Mouse (Mus musculus) lung, adult 2 months (tissue): ENCODE measurements around the gene Lsm14a. TPM values are rescaled to one million over a fixed set of nuclear protein-coding genes. Genes with fewer than 3 reads are reported as not detected.

ENCODE experiments used
- DNase-seq: peaks from one replicate; pipeline ENCODE4 v3.0.0; 2022
- H3K4me1 ChIP-seq: fragments of 200-500 bp; 2 replicates; pipeline ENCODE4 v1.6.1; 2011; ENCODE audit warnings: low read length; ENCODE audit not compliant: control insufficient read depth, insufficient read depth
- H3K4me3 ChIP-seq: fragments of 200-500 bp; replicated peaks from 2 replicates; pipeline ENCODE3; 2011; ENCODE audit warnings: low read depth, mild to moderate bottlenecking, control low read depth, low read length; ENCODE audit errors: extremely low read depth
- CTCF ChIP-seq: fragments of 200-500 bp; IDR thresholded peaks from 2 replicates; pipeline ENCODE4 v1.5.1; 2011; ENCODE audit warnings: mild to moderate bottlenecking, low read length, control low read depth; ENCODE audit not compliant: insufficient read depth
- POLR2A ChIP-seq: fragments of 200-500 bp; IDR thresholded peaks from 2 replicates; pipeline ENCODE4 v1.6.1; 2011; ENCODE audit warnings: low read depth, mild to moderate bottlenecking, control low read depth, low read length, borderline replicate concordance; ENCODE audit errors: extremely low read depth
- WGBS: fragments of 180-500 bp; shearing (Covaris S2); methylation state at CpG from one replicate; pipeline ENCODE4 v1.1.7; 2018; 5-methylcytosine and 5-hydroxymethylcytosine counted together
- polyA plus RNA-seq: library from polyadenylated mRNA; depleted of rRNA; stranded (reverse); fragments of >200 nt; gene quantifications from 2 replicates; pipeline ENCODE4 v1.2.3, GENCODE M21; 2012; rRNA removed

The Lsm14a gene
- polyA plus RNA-seq: 48.3 and 72.9 TPM in 2 replicates

DNA sequence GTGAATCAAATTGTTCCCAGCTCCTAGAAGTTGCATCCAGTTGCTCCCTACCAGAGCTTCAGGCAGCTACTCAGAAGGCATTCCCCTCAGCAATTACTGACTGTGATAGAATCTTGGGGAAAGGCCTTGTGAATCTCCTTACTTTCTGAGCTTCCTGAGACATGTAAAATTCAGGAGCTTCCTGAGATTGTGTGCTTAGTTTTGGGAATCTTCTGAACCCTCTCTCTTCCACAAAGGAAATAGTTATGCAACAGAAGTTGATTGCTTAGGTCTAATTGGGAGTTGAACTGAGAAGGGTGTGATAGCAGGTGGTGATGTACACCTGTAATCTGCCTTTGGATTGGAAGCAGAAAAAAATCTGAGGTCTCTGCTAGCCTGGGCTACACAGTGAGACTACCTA is at the start of gene Lsm14a:
Gene Lsm14a (minus strand): TSS at position 101 of the 400 bp plus-strand sequence.
- no peak within 1 kb of the TSS for H3K4me3 ChIP-seq
- DNase-seq: no peak
- TF ChIP-seq POLR2A (no peak), CTCF (no peak)
- peaks cover 7% of the 10 kb centered on the region for H3K4me1 ChIP-seq

DNA sequence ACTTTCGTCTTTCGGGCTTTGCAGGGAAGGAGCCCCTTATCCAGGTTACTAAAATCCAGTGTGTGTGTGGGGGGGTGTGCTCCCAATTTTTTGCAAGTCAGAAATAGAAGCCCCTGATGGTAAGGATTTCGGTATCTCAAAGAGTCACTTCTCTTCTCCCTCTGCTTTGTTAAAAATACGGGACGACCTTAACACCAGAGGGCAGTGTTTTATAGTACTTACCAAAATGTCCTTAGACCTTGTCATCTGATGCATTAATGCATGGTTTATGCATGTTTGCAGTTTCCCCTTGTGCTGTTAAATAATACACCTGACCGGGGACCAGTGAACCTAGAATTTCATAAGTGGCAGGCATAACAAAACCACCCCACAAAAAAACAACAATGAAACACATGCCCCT is 45.8 kb upstream of the Lsm14a start:
- no peak for DNase-seq
- TF ChIP-seq CTCF: no peak
- no peak for TF ChIP-seq POLR2A
- 31% methylated on average over 6 of the region's 6 CpGs for WGBS
- H3K4me1 ChIP-seq: no peaks in the 10 kb centered on the region
- H3K4me3 ChIP-seq: no peak overlapping the region

DNA sequence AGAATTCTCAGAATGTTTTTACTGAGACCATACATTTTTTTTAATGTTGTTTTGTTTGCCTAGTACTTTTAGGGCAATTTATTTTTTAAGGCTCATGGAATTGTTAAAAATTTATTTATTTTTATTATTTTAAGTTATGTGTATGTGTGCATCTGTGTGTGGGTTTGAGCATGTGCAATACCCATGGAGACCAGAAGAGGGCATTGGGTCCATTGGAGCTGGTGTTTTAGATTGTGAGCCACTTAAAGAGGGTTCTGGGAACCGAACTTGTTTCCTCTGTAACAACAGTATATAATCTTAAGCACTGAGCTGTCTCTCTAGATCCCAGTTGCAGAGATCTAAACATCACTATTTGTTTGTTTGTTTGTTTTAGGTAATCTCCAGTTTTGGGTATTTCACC is 40.5 kb upstream of the Lsm14a start:
- H3K4me1 ChIP-seq: no peaks in the 10 kb centered on the region
- no peak for DNase-seq
- no peak for TF ChIP-seq CTCF
- no peak for TF ChIP-seq POLR2A
- 88% methylated on average over 1 of the region's 1 CpGs for WGBS
- H3K4me3 ChIP-seq: no peak overlapping the region

DNA sequence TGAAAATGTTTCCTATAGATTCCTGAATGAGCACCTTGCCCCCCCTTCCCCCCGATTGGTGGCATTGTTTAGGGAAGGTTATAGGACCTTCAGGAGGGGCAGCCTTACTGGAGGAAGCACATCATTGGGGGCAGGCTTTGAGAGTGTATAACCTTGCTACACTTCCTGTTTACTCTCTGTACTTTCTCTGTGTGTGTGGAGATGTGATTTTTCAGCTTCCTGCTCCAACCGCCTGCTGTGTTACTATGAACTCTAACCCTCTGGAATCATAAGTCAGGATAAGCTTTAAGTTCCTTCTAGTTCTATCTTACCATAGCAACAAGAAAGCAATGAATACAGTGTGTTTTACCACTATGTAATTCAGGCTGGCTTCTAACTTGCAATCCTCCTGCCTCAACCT is 28.1 kb upstream of the Lsm14a start:
- Histone ChIP-seq H3K4me1 (no peaks in the 10 kb centered on the region), H3K4me3 (no peak overlapping the region)
- WGBS: 42% methylated on average over 2 of the region's 2 CpGs
- TF ChIP-seq POLR2A (no peak), CTCF (no peak)
- DNase-seq: no peak

DNA sequence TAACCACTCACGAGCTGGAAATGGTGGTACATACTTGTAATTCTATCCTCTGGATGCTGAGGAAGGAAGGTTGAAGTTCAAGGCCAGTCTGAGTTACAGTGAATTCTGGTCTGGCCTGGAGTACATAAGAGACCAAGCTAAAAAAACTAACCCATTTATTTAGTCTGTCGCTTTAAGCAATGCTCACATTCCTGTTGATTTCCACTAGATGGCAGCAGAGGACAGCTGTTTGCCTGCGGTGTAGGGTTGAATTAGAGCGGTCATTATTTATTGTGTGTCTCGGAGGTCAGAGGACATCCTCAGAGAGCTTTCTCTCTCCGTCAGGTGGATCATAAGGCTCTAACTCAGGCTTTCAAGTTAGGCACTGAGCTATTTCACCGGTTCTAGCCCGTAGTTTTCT is 14.4 kb upstream of the Lsm14a start:
- peak; percentile 32 for DNase-seq
- WGBS: 9% methylated on average over 8 of the region's 8 CpGs
- Histone ChIP-seq H3K4me3 (no peak overlapping the region), H3K4me1 (no peaks in the 10 kb centered on the region)
- no peak for TF ChIP-seq POLR2A
- peak; percentile 75 for TF ChIP-seq CTCF

DNA sequence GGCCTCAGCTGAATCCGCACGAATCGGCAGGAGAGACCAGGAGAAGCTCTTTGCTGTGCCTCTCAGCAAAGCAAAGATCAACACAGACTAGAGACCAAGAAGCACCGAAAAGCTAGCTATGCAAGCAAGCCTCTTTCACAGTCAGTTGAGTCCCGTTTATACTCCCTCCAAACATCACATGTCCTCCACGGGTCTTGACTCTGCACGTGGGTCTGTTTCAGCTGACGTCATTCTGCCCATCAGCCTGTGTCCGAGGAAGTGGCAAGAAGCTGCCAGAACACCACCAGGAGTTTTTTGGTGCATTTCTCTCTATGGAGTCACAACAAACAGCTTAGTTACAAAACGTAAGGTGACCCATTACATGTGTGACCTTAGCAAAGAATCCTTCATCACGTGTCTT is 10.8 kb upstream of the Lsm14a start:
- WGBS: 49% methylated on average over 11 of the region's 11 CpGs
- no peak for TF ChIP-seq POLR2A
- no peak for TF ChIP-seq CTCF
- no peaks in the 10 kb centered on the region for H3K4me1 ChIP-seq
- no peak for DNase-seq
- H3K4me3 ChIP-seq: no peak overlapping the region

DNA sequence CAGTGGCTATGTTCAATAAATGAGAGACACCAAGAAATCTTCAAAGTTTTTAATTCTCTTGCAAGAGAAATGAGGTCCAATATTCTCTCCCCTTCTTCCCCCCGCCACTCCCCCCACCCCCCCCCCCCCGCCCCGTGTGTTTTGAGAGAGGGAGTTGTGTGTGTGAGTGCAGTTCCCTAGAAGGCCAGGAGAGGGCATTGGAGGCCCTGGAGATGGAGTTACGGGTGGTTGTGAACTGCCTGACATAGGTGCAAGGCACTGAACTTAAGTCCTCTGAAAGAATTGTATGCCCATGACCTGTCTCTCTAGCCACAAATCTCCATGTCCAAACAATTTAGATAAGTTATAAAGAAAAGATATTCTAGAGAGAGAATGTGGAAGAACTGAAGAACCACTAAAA is 7.0 kb upstream of the Lsm14a start:
- H3K4me1 ChIP-seq: no peaks in the 10 kb centered on the region
- no peak overlapping the region for H3K4me3 ChIP-seq
- TF ChIP-seq CTCF (0 out of 2 replicates have a peak, but pooled peaks have one; percentile 23), POLR2A (no peak)
- no peak for DNase-seq
- 40% methylated on average over 4 of the region's 4 CpGs for WGBS

DNA sequence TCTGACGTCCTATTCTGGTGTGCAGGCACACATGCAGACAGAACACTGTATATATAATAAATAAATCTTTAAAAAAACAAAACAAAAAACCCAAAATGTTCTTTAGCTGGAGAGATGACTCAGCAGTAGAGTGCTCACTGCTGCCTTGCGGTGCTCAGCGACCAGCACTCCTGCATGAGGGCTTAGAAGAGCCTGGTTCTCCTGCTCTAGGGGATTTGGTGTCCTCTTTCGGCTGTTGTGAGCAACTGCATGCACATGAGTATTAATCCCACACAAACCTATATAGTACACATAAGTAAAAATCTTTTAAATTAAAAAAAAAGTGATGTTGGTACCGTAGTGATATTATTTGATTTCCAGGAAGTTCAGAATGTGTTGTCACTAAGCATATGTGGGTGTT is 5.7 kb upstream of the Lsm14a start:
- no peak for DNase-seq

DNA sequence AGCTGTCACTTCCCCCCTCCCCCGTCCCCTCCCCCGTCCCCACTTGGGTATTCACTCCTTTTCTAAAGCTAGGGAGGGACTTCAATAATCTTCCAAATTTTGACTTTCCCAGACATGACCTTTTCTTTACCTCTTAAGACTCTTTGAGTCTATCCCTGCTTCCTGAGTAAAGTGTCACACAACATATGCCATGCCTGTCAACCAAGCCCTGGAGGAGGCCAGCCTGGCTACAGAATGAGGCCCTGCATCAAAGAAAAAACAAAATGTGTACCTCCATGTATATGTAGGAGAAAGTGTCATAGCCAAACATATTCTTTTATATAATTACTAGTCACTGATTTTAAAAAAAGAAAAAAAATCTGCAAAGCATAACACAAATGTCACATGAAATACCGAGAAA is 3.7 kb upstream of the Lsm14a start:
- TF ChIP-seq POLR2A (no peak), CTCF (no peak)
- no peak overlapping the region for H3K4me3 ChIP-seq
- H3K4me1 ChIP-seq: no peaks in the 10 kb centered on the region
- DNase-seq: no peak
- WGBS: 86% methylated on average over 3 of the region's 3 CpGs

More for the DNA sequence above, 5.7 kb upstream of the Lsm14a start:
- WGBS: 69% methylated on average over 5 of the region's 5 CpGs
- H3K4me3 ChIP-seq: no peak overlapping the region
- H3K4me1 ChIP-seq: no peaks in the 10 kb centered on the region
- TF ChIP-seq POLR2A: no peak
- peak; percentile 30; the same call in 1 of the 2 replicates for TF ChIP-seq CTCF

DNA sequence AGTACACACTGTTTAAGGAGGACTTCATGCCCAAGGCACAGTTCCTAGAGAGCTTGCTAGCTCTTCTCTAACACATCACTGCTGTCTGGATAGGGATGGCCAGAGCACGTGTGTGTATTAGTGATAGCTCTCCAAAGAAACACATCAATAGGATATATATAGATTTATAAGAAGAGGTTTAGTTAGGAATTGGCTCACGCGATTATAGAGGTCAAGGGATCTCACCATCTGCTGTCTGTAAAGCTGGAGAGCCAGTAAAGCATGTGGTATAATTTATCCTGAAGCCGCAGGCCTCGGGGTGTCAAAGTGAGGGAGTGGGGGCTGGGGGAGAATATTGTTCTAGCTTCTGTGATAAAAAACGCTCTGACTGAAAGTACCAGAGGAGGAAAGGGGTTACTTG is 2.6 kb upstream of the Lsm14a start:
- TF ChIP-seq POLR2A (no peak), CTCF (no peak)
- no peak for DNase-seq
- WGBS: 75% methylated on average over 6 of the region's 6 CpGs
- no peak overlapping the region for H3K4me3 ChIP-seq
- peaks cover 2% of the 10 kb centered on the region; the same call in 1 of the 2 replicates for H3K4me1 ChIP-seq

DNA sequence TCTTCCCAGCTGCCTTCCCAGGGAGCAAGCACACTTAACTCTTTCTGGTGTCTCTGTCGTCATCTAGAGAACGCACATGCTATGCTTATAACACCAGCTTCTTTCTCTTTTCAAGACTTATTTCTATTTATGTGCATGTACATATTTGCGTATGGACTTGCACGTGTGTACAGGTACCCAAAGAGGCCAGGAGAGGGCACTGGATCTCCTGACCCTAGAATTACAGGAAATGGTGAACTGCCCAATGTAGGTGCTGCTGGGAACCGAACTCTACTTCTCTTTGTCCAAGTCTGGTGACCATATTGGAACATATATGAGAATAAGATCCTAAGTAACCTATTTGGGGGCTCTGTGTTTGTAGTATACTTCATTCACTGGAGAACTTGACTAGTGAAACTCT is 1.5 kb upstream of the Lsm14a start:
- H3K4me1 ChIP-seq: peaks cover 7% of the 10 kb centered on the region
- DNase-seq: no peak
- TF ChIP-seq POLR2A (no peak), CTCF (no peak)
- H3K4me3 ChIP-seq: no peak overlapping the region
- WGBS: 79% methylated on average over 5 of the region's 5 CpGs

DNA sequence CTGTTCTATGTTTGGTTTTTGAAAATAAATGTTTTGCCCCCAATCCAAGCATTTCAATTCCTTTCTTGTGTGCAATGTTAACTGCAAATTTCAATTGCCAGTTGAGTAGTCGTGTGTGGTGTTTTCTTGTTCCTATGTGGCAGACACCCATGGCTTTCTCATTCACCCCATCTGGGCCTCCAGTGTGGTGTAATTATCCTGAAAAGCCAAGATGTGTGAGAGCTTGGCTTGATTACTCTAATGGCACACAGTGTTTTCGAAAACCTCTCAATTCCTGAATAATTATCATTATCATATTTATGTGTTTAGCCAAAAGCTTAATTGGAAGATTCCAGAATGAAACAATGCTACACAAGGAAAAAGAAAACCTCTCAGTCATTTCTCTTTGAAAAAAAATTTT is 976 bp upstream of the Lsm14a start:
- no peak for TF ChIP-seq POLR2A
- TF ChIP-seq CTCF: no peak
- no peak overlapping the region for H3K4me3 ChIP-seq
- 90% methylated on average over 2 of the region's 2 CpGs for WGBS

More for the DNA sequence above, 976 bp upstream of the Lsm14a start:
- H3K4me1 ChIP-seq: peaks cover 7% of the 10 kb centered on the region
- DNase-seq: no peak
